Mouse (Mus musculus) heart, embryonic 13.5 days (tissue): ENCODE results near the gene Cyp3a11. TPM values are rescaled to one million over a fixed set of nuclear protein-coding genes. Genes with fewer than 3 reads are reported as not detected.
"Not testable (repeated sequence)": the region's sequence is repeated elsewhere in the genome, so short reads cannot be mapped to it uniquely, and the experiment has no call there.

Experiments used
- ATAC-seq: fragments of 200-750 bp; cut with Nextera tagmentation; 2 replicates; pipeline ENCODE4 v1.8.0; 2017; ENCODE audit warnings: moderate TSS enrichment; ENCODE audit not compliant: insufficient number of reproducible peaks, low FRiP score, low TSS enrichment; ENCODE audit errors: extremely low read depth
- H3K27ac ChIP-seq: fragments of 300-500 bp; sonication (generic); replicated peaks from 2 replicates; pipeline ENCODE4 v1.5.1; 2015; ENCODE audit warnings: moderate library complexity, mild to moderate bottlenecking, inconsistent platforms
- H3K27me3 ChIP-seq: fragments of 300-500 bp; sonication (generic); replicated peaks from 2 replicates; pipeline ENCODE4 v1.6.1; 2015; ENCODE audit warnings: mild to moderate bottlenecking, inconsistent platforms
- H3K36me3 ChIP-seq: fragments of 300-500 bp; sonication (generic); 2 replicates; pipeline ENCODE4 v1.6.1; 2015; ENCODE audit warnings: mild to moderate bottlenecking, inconsistent platforms
- H3K4me1 ChIP-seq: fragments of 300-500 bp; sonication (generic); 2 replicates; pipeline ENCODE4 v1.6.1; 2015; ENCODE audit warnings: inconsistent platforms
- H3K4me2 ChIP-seq: fragments of 300-500 bp; sonication (generic); 2 replicates; pipeline ENCODE4 v1.6.1; 2015; ENCODE audit warnings: inconsistent platforms, mild to moderate bottlenecking, moderate library complexity
- H3K4me3 ChIP-seq: fragments of 300-500 bp; sonication (generic); 2 replicates; pipeline ENCODE4 v1.5.1; 2015; ENCODE audit warnings: moderate library complexity, mild to moderate bottlenecking, inconsistent platforms
- H3K9ac ChIP-seq: fragments of 300-500 bp; sonication (generic); 2 replicates; pipeline ENCODE4 v1.6.1; 2015; ENCODE audit warnings: inconsistent platforms, mild to moderate bottlenecking, moderate library complexity
- H3K9me3 ChIP-seq: fragments of 300-500 bp; sonication (generic); 2 replicates; pipeline ENCODE4 v1.6.1; 2016; ENCODE audit warnings: inconsistent platforms
- WGBS: fragments of 180-500 bp; shearing (Covaris S2); methylation state at CpG from one replicate; pipeline ENCODE4 v1.1.7; 2015; ENCODE audit warnings: mixed read lengths; 5-methylcytosine and 5-hydroxymethylcytosine counted together
- polyA plus RNA-seq: library from polyadenylated mRNA; unstranded; fragments of >200 nt; fragmentation: Nextera tagmentation; extraction: Ambion mirVana; gene quantifications from 2 replicates; pipeline ENCODE4 v1.2.1, GENCODE M21; 2015

Gene Cyp3a11
- polyA plus RNA-seq, result not detected in 2 replicates

GRCm38 (mm10) chr5:145879688-145880087 is at the start of gene Cyp3a11:
TSS of gene Cyp3a11 (minus strand) at chr5:145879964.
- Histone ChIP-seq H3K27me3 (no peaks in the 10 kb centered on the region), H3K9me3 (peaks cover 62% of the 10 kb centered on the region), H3K36me3 (no peaks in the 10 kb centered on the region), H3K4me1 (no peaks in the 10 kb centered on the region), H3K4me3 (no peak within 1 kb of the TSS), H3K9ac (no peak within 1 kb of the TSS), H3K27ac (no peak within 1 kb of the TSS), H3K4me2 (no peak within 1 kb of the TSS)
- no peak for ATAC-seq
- 69% methylated on average over 3 of the region's 3 CpGs for WGBS

GRCm38 (mm10) chr5:145912912-145913311 is 33.1 kb upstream of the Cyp3a11 start:
- no peak overlapping the region for H3K4me2 ChIP-seq
- H3K27ac ChIP-seq, result no peak overlapping the region
- no peaks in the 10 kb centered on the region for H3K4me1 ChIP-seq
- no peaks in the 10 kb centered on the region for H3K27me3 ChIP-seq
- no peak for ATAC-seq
- no peak overlapping the region for H3K9ac ChIP-seq
- no peak overlapping the region for H3K4me3 ChIP-seq
- H3K9me3 ChIP-seq, result peaks cover 64% of the 10 kb centered on the region
- H3K36me3 ChIP-seq, result no peaks in the 10 kb centered on the region

- Histone ChIP-seq H3K36me3 (no peaks in the 10 kb centered on the region), H3K9ac (no peak overlapping the region), H3K4me1 (no peaks in the 10 kb centered on the region), H3K4me2 (no peak overlapping the region), H3K27me3 (no peaks in the 10 kb centered on the region), H3K4me3 (no peak overlapping the region), H3K9me3 (peaks cover 64% of the 10 kb centered on the region), H3K27ac (no peak overlapping the region)
- no peak for ATAC-seq
Measured at GRCm38 (mm10) chr5:145911781-145912180, 32.0 kb upstream of the Cyp3a11 start.

DNA sequence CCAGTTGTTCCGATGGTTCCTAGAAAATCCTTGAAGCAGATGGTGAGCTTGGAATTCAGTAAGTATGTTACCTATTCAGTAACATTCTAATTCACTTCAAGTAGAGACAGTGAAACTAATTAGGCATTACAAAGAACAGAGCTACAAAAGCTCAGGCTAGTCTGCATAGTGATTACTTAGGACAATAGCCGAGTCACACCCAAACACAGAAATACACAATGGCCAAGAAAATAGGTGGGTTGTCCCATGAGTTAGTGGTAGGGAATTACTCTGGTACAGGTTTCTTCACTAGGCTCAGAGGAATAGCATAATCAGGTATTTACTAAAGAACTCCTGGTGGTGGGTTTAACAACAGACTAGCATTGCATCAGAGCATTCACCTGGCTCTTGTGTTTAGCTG is 27.2 kb upstream of the Cyp3a11 start:
- H3K9ac ChIP-seq, H3K4me1 ChIP-seq, H3K4me3 ChIP-seq, H3K36me3 ChIP-seq, H3K27ac ChIP-seq, H3K27me3 ChIP-seq, ATAC-seq, H3K4me2 ChIP-seq: not testable (repeated sequence)
- 80% methylated on average over 2 of the region's 2 CpGs for WGBS
- peaks cover 54% of the 10 kb centered on the region for H3K9me3 ChIP-seq

DNA sequence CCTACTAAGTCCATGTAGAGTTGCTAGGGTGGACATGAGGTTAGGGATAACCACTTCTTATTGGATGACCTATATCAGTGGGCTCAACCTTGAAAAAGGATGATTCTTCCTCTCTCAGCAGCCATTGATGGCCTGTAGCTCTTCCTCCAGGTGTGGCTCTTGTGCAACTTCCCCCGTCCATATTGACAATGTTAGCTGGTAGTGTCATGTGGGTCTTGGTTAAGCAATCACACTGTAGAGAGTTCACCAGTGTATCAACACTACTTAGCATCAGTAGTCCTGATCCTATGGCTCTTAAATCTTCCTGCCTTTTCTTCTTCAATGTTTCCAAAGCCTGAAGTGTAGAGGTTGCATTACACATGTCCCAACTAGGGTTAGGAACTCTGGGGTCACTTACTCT is 24.8 kb upstream of the Cyp3a11 start:
- H3K9ac ChIP-seq, result no peak overlapping the region
- H3K9me3 ChIP-seq, result peaks cover 62% of the 10 kb centered on the region
- 64% methylated on average over 1 of the region's 1 CpGs for WGBS
- no peak overlapping the region for H3K27ac ChIP-seq
- H3K27me3 ChIP-seq, result no peaks in the 10 kb centered on the region
- H3K4me2 ChIP-seq, result no peak overlapping the region
- H3K36me3 ChIP-seq, result no peaks in the 10 kb centered on the region
- no peak overlapping the region for H3K4me3 ChIP-seq
- no peak for ATAC-seq
- H3K4me1 ChIP-seq, result no peaks in the 10 kb centered on the region

GRCm38 (mm10) chr5:145903349-145903748 is 23.6 kb upstream of the Cyp3a11 start:
- Histone ChIP-seq H3K27ac (no peak overlapping the region), H3K4me1 (no peaks in the 10 kb centered on the region), H3K9ac (no peak overlapping the region), H3K4me2 (no peak overlapping the region), H3K9me3 (peaks cover 64% of the 10 kb centered on the region), H3K4me3 (no peak overlapping the region), H3K36me3 (no peaks in the 10 kb centered on the region), H3K27me3 (no peaks in the 10 kb centered on the region)
- 77% methylated on average over 1 of the region's 1 CpGs for WGBS
- ATAC-seq, result no peak

DNA sequence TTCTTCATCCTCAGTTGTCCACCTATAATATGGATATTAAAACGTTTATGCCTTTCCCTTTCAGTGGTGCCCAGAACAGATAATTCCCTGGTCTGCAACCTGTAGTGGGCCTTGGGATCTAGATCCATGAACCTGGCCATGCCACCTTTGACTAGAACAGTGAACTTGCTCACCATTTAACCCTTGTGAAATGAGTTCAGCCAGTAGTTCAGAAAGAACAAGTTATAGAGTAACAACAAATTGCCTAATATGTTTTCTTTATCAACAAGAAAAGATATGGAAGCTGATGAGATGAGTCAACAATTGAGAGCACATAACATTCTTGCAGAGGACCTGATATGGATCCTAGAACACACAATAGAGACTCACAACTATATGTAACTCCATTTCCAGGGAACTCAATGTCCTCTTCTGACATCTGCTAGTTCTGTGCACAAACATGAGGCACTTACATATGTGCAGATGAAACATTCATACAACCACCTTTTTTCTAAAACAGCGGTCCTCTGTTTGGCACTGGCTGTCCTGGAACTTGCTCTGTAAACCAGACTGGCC is 20.7 kb upstream of the Cyp3a11 start:
- Histone ChIP-seq H3K27ac (no peak overlapping the region), H3K4me1 (no peaks in the 10 kb centered on the region)
- WGBS, result 42% methylated on average over 2 of the region's 2 CpGs

DNA sequence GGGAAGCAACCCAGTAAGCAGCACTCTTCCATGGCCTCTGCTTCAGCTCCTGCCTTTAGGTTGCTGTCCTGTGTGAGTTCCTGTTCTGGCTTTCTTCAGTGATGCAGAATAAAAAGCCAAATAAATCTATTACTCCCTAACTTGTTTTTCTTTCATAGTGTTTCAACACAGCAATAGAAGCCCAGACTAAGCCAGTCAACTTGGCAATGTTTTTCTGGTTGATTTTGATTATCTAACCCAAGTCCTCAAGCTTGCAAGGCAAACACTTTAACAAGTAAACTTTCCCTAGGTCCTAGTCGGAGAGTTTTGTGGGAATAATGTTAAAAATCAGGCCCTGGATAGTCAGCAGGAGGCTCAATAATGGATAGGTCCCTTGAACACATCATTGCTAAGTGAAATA is 17.5 kb upstream of the Cyp3a11 start:
- Histone ChIP-seq H3K4me2 (no peak overlapping the region), H3K9me3 (peaks cover 53% of the 10 kb centered on the region), H3K27me3 (no peaks in the 10 kb centered on the region), H3K9ac (no peak overlapping the region), H3K27ac (no peak overlapping the region), H3K4me1 (no peaks in the 10 kb centered on the region), H3K36me3 (no peaks in the 10 kb centered on the region), H3K4me3 (no peak overlapping the region)
- no peak for ATAC-seq
- WGBS, result 55% methylated on average over 1 of the region's 1 CpGs

More for the DNA sequence above, 20.7 kb upstream of the Cyp3a11 start:
- H3K4me3 ChIP-seq, result no peak overlapping the region
- H3K36me3 ChIP-seq, result no peaks in the 10 kb centered on the region
- no peak overlapping the region for H3K9ac ChIP-seq
- H3K4me2 ChIP-seq, result no peak overlapping the region
- H3K27me3 ChIP-seq, result no peaks in the 10 kb centered on the region
- ATAC-seq, result no peak
- H3K9me3 ChIP-seq, result peaks cover 63% of the 10 kb centered on the region

- no peaks in the 10 kb centered on the region for H3K36me3 ChIP-seq
- no peak for ATAC-seq
- no peak overlapping the region for H3K4me3 ChIP-seq
- peaks cover 63% of the 10 kb centered on the region for H3K9me3 ChIP-seq
- H3K4me2 ChIP-seq, result no peak overlapping the region
- H3K27ac ChIP-seq, result no peak overlapping the region
- H3K9ac ChIP-seq, result no peak overlapping the region
- no peaks in the 10 kb centered on the region for H3K4me1 ChIP-seq
- no peaks in the 10 kb centered on the region for H3K27me3 ChIP-seq
Measured at GRCm38 (mm10) chr5:145881207-145881606, 1.4 kb upstream of the Cyp3a11 start.

- H3K9ac ChIP-seq, H3K4me1 ChIP-seq, H3K36me3 ChIP-seq, ATAC-seq, H3K4me3 ChIP-seq, H3K4me2 ChIP-seq, H3K27me3 ChIP-seq, H3K27ac ChIP-seq: not testable (repeated sequence)
- peaks cover 39% of the 10 kb centered on the region for H3K9me3 ChIP-seq
Measured at GRCm38 (mm10) chr5:145867433-145867832, 12.3 kb downstream of the Cyp3a11 start.

DNA sequence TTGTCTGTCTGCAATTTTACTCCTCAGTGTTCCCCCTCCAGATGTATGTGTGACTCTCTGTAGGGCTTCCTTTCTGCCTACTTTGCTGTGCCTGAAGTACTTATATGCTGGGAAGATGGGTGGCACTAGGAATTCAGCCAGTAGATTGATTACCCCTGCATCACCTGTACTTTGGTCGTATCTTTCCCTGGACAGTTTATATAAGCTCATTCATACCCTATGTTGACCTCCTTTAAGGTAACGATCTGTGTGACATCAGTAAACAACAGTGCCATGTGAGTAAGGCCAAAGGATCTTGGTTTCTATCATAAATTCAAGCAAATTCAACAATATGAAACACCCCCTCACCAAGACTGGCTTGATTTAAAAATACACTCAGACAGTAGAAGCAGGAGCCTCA is 74.0 kb downstream of the Cyp3a11 start, which contains the start of gene Cyp3a44:
Gene Cyp3a44 (minus strand): TSS at position 79 of the 400 bp plus-strand sequence.
- ATAC-seq, H3K27me3 ChIP-seq, H3K36me3 ChIP-seq, H3K9ac ChIP-seq, H3K4me2 ChIP-seq, H3K27ac ChIP-seq, H3K4me3 ChIP-seq, H3K4me1 ChIP-seq: not testable (repeated sequence)
- 58% methylated on average over 2 of the region's 2 CpGs for WGBS
- H3K9me3 ChIP-seq, result peaks cover 46% of the 10 kb centered on the region; the same call in 1 of the 2 replicates
